Mouse (Mus musculus) liver, postnatal 0 days (tissue): ENCODE measurements around the gene Rps21.

Source experiments
- CTCF ChIP-seq: sonication (generic); IDR thresholded peaks from 2 replicates; pipeline ENCODE4 v1.5.1; 2016; ENCODE audit warnings: antibody characterized with exemption, low read depth
- EP300 ChIP-seq: IDR thresholded peaks from 2 replicates; pipeline ENCODE4 v1.6.1; 2016; ENCODE audit warnings: antibody characterized with exemption, low read depth, mild to moderate bottlenecking

DNA sequence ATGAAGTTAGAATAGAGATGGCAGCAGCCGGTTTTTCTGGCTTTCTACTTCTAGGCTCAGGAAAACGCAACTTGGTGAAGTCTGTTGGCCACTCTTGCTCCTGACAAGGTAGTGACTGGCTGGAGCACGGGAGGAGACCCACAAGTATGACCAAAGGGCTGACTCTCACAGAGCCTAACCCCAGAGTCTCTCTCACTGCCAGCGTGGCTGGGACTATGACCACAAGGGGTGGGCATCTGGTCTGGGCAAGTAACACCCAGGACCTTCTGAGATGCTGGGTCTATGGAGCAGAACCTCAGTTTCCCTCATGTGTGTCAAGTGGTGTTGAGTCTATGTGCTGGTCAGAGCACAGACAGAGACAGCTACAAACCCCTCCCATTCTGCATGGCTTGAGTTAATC, 19.2 kb downstream of the Rps21 start:
- TF ChIP-seq CTCF (no peak), EP300 (no peak)
